Mouse (Mus musculus): ENCODE results near the gene Mapk8ip1. TPM values are rescaled to one million over a fixed set of nuclear protein-coding genes. Genes with fewer than 3 reads are reported as not detected.

Mapk8ip1 gene
- polyA plus RNA-seq, 1 experiment from 2014 or later, result 11.3 TPM

DNA sequence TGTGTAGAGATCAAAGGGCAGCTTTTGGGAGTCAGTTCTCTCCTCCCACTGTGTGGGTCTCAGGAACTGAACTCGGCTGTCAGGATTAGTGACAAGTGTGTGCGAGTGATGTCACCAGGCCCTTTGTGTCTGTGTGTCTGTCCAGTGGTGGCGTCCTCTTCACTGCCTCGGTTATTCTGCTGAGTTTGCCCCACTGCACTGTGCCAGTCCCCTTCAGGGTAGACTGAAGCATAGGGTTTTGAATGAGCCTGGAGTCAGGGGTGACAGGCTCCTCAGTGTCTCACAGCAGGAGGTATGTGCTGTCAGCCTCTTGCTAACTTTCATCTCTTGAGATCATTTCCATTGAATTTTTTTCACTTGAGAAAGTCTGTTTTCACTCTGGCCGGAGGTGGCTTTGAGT is 47.7 kb downstream of the Mapk8ip1 start:
- Histone ChIP-seq H3K4me1 (ENCODE audit: control insufficient read depth, insufficient read depth, low read length) (no peaks in the 10 kb centered on the region), H3K9me3 (ENCODE audit: control insufficient read depth, low read depth, low read length) (no peaks in the 10 kb centered on the region), H3K9ac (replicated peaks; ENCODE audit: low read depth, low read length) (no peak overlapping the region), H3K4me2 (replicated peaks; ENCODE audit: low read depth, low read length) (no peak overlapping the region), H3K4me3 (ENCODE audit: low read depth, low read length) (no peak overlapping the region), H3K36me3 (ENCODE audit: control insufficient read depth, insufficient read depth, low read length) (peaks cover 53% of the 10 kb centered on the region), H3K27ac (ENCODE audit: low read length) (no peak overlapping the region), H3K27me3 (ENCODE audit: control insufficient read depth, insufficient read depth, low read length) (no peaks in the 10 kb centered on the region)
- 83% methylated on average over 5 of the region's 5 CpGs for WGBS
- no peak for ATAC-seq (ENCODE audit: insufficient number of reproducible peaks, insufficient read depth, low FRiP score, low read depth)

DNA sequence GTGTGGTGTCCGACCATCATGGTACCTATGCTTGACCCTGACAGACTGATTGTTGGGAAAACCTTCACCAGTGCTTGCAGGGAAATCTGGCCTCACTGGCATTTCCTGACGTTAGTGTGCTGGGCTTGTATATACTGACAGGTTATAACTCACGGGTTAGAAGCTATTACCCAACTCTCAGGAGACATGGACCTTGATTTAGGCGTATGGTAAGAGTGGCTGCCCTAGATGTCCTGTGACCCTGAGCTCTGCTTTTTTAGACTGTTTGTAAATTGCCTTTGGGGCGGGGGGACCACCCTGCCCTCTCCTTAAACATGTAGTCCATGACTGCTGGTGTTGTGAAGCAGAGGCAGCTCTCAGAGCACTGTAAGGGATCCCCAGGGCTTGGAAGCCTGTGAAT is 50.4 kb downstream of the Mapk8ip1 start:
- no peaks in the 10 kb centered on the region for H3K4me1 ChIP-seq (ENCODE audit: control insufficient read depth, insufficient read depth, low read length)
- no peak overlapping the region for H3K9ac ChIP-seq (replicated peaks; ENCODE audit: low read depth, low read length)
- 41% methylated on average over 5 of the region's 5 CpGs for WGBS
- peaks cover 47% of the 10 kb centered on the region for H3K36me3 ChIP-seq (ENCODE audit: control insufficient read depth, insufficient read depth, low read length)
- no peak overlapping the region for H3K27ac ChIP-seq (ENCODE audit: low read length)
- H3K9me3 ChIP-seq (ENCODE audit: control insufficient read depth, low read depth, low read length), result no peaks in the 10 kb centered on the region
- H3K4me3 ChIP-seq (ENCODE audit: low read depth, low read length), result no peak overlapping the region
- ATAC-seq (ENCODE audit: insufficient number of reproducible peaks, insufficient read depth, low FRiP score, low read depth), result no peak
- H3K27me3 ChIP-seq (ENCODE audit: control insufficient read depth, insufficient read depth, low read length), result no peaks in the 10 kb centered on the region
- H3K4me2 ChIP-seq (replicated peaks; ENCODE audit: low read depth, low read length), result no peak overlapping the region

DNA sequence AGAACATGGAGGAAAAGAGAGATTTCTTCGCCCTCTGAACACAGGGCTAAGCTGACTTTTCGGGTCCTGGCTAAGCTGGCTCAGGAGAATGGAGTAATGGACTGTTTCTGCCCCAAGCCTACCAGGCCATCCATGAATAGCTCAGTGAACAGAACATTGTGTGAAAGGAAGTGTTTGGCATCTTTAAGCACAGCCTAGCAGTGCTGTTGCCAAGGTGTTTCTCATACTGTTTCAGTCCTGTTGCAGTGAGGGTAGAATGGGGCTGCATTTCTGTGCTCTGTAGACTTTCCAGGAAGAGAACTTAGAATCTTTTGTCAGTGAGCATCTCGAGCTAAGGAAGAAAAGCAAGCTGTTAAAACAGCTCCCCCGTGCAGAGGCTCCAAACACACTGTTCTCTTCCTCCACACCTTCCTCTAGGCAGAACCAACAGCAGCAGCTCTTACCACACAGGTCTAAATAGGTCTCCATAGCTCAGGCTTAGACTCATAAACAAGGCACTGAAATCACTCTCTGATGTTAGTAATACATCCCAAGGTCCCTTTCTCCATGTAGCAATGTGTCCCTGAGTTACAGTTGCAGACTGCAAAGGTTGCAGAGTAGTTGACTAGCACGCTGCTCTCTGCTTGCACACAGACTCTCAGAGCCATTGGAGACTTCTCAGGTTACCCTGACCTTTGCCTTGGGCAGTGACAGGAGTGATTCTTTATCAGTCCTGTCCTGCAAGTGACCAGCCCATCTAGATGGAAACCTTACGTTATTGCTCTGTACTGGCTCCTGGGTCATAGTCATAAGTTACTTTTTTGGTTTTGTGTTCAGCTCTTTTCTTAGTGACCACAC is 51.3 kb downstream of the Mapk8ip1 start:
- H3K36me3 ChIP-seq (ENCODE audit: control insufficient read depth, insufficient read depth, low read length), result peaks cover 53% of the 10 kb centered on the region

DNA sequence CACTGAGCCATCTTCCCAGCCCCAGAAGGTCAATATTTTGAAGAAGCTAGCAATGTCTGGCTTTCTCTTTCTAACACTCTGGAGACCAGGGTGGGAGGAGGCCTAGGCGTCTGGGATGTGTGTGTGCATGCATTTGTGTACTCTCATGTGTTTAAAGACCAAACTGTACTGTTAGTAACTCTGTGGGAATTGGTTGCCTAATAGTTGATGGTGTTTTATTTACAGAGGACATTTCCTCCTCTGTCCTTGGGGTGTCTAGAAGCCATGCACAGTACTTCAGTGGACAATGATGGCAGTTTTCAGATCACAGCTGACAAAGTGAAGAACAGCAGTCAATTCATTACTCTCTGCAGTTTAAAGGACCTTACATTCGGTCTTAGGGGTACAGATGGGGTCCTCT is 53.9 kb downstream of the Mapk8ip1 start:
- Histone ChIP-seq H3K9me3 (ENCODE audit: control insufficient read depth, low read depth, low read length) (no peaks in the 10 kb centered on the region), H3K4me2 (replicated peaks; ENCODE audit: low read depth, low read length) (no peak overlapping the region), H3K4me3 (ENCODE audit: low read depth, low read length) (no peak overlapping the region), H3K4me1 (ENCODE audit: control insufficient read depth, insufficient read depth, low read length) (no peaks in the 10 kb centered on the region), H3K27me3 (ENCODE audit: control insufficient read depth, insufficient read depth, low read length) (no peaks in the 10 kb centered on the region), H3K36me3 (ENCODE audit: control insufficient read depth, insufficient read depth, low read length) (peaks cover 50% of the 10 kb centered on the region), H3K27ac (ENCODE audit: low read length) (no peak overlapping the region), H3K9ac (replicated peaks; ENCODE audit: low read depth, low read length) (no peak overlapping the region)
- 81% methylated on average over 2 of the region's 2 CpGs for WGBS
- no peak for ATAC-seq (ENCODE audit: insufficient number of reproducible peaks, insufficient read depth, low FRiP score, low read depth)

More for the DNA sequence above, 51.3 kb downstream of the Mapk8ip1 start:
- Histone ChIP-seq H3K4me2 (replicated peaks; ENCODE audit: low read depth, low read length) (no peak overlapping the region), H3K4me1 (ENCODE audit: control insufficient read depth, insufficient read depth, low read length) (no peaks in the 10 kb centered on the region), H3K27ac (ENCODE audit: low read length) (no peak overlapping the region), H3K9me3 (ENCODE audit: control insufficient read depth, low read depth, low read length) (no peaks in the 10 kb centered on the region), H3K27me3 (ENCODE audit: control insufficient read depth, insufficient read depth, low read length) (no peaks in the 10 kb centered on the region), H3K9ac (replicated peaks; ENCODE audit: low read depth, low read length) (no peak overlapping the region), H3K4me3 (ENCODE audit: low read depth, low read length) (no peak overlapping the region)
- WGBS, result 60% methylated on average over 6 of the region's 6 CpGs
- ATAC-seq (ENCODE audit: insufficient number of reproducible peaks, insufficient read depth, low FRiP score, low read depth), result no peak

DNA sequence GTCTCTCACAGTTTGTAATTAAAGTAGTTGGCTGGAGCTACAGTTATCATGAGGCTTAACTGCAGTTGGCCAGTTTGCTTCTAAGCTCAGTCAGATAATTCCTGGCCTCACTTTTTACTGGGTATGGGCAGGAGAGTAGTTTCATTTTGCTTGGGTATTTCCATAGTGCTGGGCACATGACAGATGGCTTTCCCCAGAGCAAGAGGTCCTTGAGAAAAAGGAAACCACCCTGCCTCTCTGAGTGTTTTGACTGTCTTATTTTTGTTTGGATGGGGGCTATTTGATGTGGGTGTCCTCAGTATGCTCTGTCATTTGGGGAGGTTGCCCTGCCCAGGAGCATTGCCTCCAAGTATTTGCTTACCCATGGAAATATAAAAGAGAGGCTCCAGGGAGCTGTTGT is 58.6 kb downstream of the Mapk8ip1 start:
- Histone ChIP-seq H3K4me3 (ENCODE audit: low read depth, low read length) (no peak overlapping the region), H3K9me3 (ENCODE audit: control insufficient read depth, low read depth, low read length) (no peaks in the 10 kb centered on the region), H3K27ac (ENCODE audit: low read length) (no peak overlapping the region), H3K27me3 (ENCODE audit: control insufficient read depth, insufficient read depth, low read length) (no peaks in the 10 kb centered on the region), H3K4me1 (ENCODE audit: control insufficient read depth, insufficient read depth, low read length) (no peaks in the 10 kb centered on the region), H3K4me2 (replicated peaks; ENCODE audit: low read depth, low read length) (no peak overlapping the region), H3K36me3 (ENCODE audit: control insufficient read depth, insufficient read depth, low read length) (peaks cover 18% of the 10 kb centered on the region), H3K9ac (replicated peaks; ENCODE audit: low read depth, low read length) (no peak overlapping the region)
- no peak for ATAC-seq (ENCODE audit: insufficient number of reproducible peaks, insufficient read depth, low FRiP score, low read depth)

Small RNA genes lying within 50 kb of the gene (microRNA-seq; reads per million reads assigned to microRNA genes)
- gene Mir7000, result not detected

Other genes starting within 250 kb of the Mapk8ip1 start
- gene Pex16, start 26.6 kb downstream of the Mapk8ip1 start, polyA plus RNA-seq (2014; fragmentation: Nextera tagmentation; extraction: Ambion mirVana), result 20.0 and 23.2 TPM in 2 replicates
- 14.8 and 14.9 TPM in 2 replicates for gene Large2, start 26.4 kb downstream of the Mapk8ip1 start, polyA plus RNA-seq (2014; fragmentation: Nextera tagmentation; extraction: Ambion mirVana)
- gene 1700029I15Rik, start 18.7 kb downstream of the Mapk8ip1 start, polyA plus RNA-seq (2014; fragmentation: Nextera tagmentation; extraction: Ambion mirVana), result 1.4 and 2.6 TPM in 2 replicates
- 24.2 and 25.7 TPM in 2 replicates for gene Cry2, start 32.8 kb upstream of the Mapk8ip1 start, polyA plus RNA-seq (2014; fragmentation: Nextera tagmentation; extraction: Ambion mirVana)
- 19.2 and 21.7 TPM in 2 replicates for gene Slc35c1, start 59.3 kb upstream of the Mapk8ip1 start, polyA plus RNA-seq (2014; fragmentation: Nextera tagmentation; extraction: Ambion mirVana)
- gene Chst1, start 198.4 kb upstream of the Mapk8ip1 start, polyA plus RNA-seq (2014; fragmentation: Nextera tagmentation; extraction: Ambion mirVana), result 4.4 and 5.2 TPM in 2 replicates